Mouse (Mus musculus) adrenal gland, postnatal 4 days (tissue): ENCODE results near the gene Rpl22. TPM values are rescaled to one million over a fixed set of nuclear protein-coding genes. Genes with fewer than 3 reads are reported as not detected.

Source experiments
- DNase-seq, 2 experiments: peaks; one replicate each; pipeline ENCODE4 v3.0.0; 2021 to 2022; ENCODE audit warnings: low spot score in 2 of 2, mixed read lengths in 2 of 2
- total RNA-seq, 2 experiments: library from RNA; stranded (reverse); gene quantifications; 2 replicates each; pipeline ENCODE4 v1.2.3; 2021

The Rpl22 gene
- total RNA-seq, 2 experiments from 2014 or later: 608 to 640 TPM

GRCm38 (mm10) chr4:152337772-152338171 is 12.2 kb downstream of the Rpl22 start:
- DNase-seq: no peak

- no peak for DNase-seq
Observed at GRCm38 (mm10) chr4:152338419-152339292, 13.1 kb downstream of the Rpl22 start, which contains the start of gene Chd5. Gene Chd5, plus strand, starts transcription at chr4:152338651.

GRCm38 (mm10) chr4:152339293-152339790 is 13.8 kb downstream of the Rpl22 start:
- DNase-seq: no peak

- DNase-seq: no peak
Observed at GRCm38 (mm10) chr4:152340584-152341284, 15.2 kb downstream of the Rpl22 start.

- DNase-seq: no peak
Observed at GRCm38 (mm10) chr4:152343296-152343695, 17.8 kb downstream of the Rpl22 start.

- no peak for DNase-seq
Observed at GRCm38 (mm10) chr4:152344651-152345050, 19.1 kb downstream of the Rpl22 start.

GRCm38 (mm10) chr4:152345120-152345889 is 19.8 kb downstream of the Rpl22 start:
- DNase-seq: peak in 1 of 2 experiments; percentile 18

GRCm38 (mm10) chr4:152349837-152350381 is 24.4 kb downstream of the Rpl22 start:
- DNase-seq: no peak

- no peak for DNase-seq
Observed at GRCm38 (mm10) chr4:152350722-152351421, 25.3 kb downstream of the Rpl22 start.

- no peak for DNase-seq
Observed at GRCm38 (mm10) chr4:152351422-152352305, 26.1 kb downstream of the Rpl22 start.

GRCm38 (mm10) chr4:152353886-152354637 is 28.5 kb downstream of the Rpl22 start:
- DNase-seq: no peak

- DNase-seq: no peak
Observed at GRCm38 (mm10) chr4:152355672-152356071, 30.1 kb downstream of the Rpl22 start.

- no peak for DNase-seq
Observed at GRCm38 (mm10) chr4:152359700-152360099, 34.2 kb downstream of the Rpl22 start.

GRCm38 (mm10) chr4:152360855-152361254 is 35.3 kb downstream of the Rpl22 start:
- no peak for DNase-seq

GRCm38 (mm10) chr4:152362180-152362579 is 36.6 kb downstream of the Rpl22 start:
- no peak for DNase-seq

GRCm38 (mm10) chr4:152365228-152365627 is 39.7 kb downstream of the Rpl22 start:
- DNase-seq: no peak

- no peak for DNase-seq
Observed at GRCm38 (mm10) chr4:152382528-152383252, 57.1 kb downstream of the Rpl22 start.
